Mouse (Mus musculus): ENCODE data around the gene Mcl1. TPM values are rescaled to one million over a fixed set of nuclear protein-coding genes. Genes with fewer than 3 reads are reported as not detected.

Gene Mcl1
- polyA plus RNA-seq, 1 experiment from 2014 or later: 46.3 TPM

DNA sequence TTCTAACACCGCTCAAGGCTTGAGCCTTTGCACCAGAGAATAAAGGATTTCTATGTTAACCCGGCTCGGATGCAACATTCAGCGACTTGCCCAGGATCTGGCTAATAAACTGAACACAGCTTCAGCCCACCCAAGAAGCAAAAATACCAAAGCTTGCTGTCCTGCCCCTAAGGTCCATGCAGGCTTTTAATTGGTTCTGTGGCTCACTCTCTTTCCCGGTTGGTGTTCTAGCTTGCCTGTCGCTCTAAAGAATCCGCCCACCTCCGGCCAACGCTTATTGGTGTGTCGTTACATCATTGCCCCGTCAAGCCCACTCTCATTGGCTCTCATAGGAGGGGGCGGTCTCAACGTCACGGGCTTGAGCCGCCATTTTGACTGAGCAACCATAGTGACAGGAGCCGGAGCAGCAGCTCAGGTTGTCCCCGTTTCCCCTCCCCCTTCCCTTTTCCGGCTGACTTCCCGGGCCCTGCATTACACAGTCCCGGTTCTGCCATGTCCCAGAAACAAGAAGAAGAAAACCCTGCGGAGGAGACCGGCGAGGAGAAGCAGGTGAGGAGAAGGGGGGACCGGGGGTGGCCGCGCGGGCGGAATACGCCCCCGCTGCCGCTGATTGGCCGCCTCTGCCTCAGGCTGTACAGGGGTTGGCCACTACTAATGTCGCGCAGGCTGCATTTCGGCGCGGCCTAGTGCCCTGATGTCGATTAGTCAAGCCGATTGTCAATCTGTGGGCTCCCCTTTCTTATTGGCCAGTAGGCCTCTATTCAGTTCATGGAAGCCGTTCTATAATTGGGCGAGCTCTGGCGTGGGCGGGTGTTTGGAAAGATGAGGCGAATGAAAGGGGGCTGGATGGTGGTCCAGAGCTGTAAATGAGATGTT is 33.7 kb upstream of the Mcl1 start, which contains the start of gene Ensa:
TSS of gene Ensa (plus strand) at position 366 of the 876 bp plus-strand sequence.
- whole genome bisulfite sequencing (ENCODE audit: insufficient replicate concordance): under 1% methylated on average over 44 of the region's 44 CpGs
- Histone ChIP-seq H3K4me3 (ENCODE audit: low read depth, low read length) (peak within 1 kb of the TSS; percentile 79), H3K27ac (ENCODE audit: low read depth, low read length) (peak within 1 kb of the TSS; percentile 76), H3K4me1 (ENCODE audit: control insufficient read depth, insufficient read depth, low read length) (peaks cover 7% of the 10 kb centered on the region), H3K4me2 (peak within 1 kb of the TSS; percentile 80), H3K9me3 (replicated peaks; ENCODE audit: control insufficient read depth, low read length) (no peaks in the 10 kb centered on the region), H3K36me3 (ENCODE audit: control insufficient read depth, insufficient read depth, low read length) (peaks cover 30% of the 10 kb centered on the region), H3K9ac (ENCODE audit: low read depth, low read length) (peak within 1 kb of the TSS; percentile 79), H3K27me3 (ENCODE audit: control insufficient read depth, insufficient read depth, low read length) (no peaks in the 10 kb centered on the region)
- ATAC-seq (replicated peaks; ENCODE audit: insufficient number of reproducible peaks, low FRiP score, low TSS enrichment): peak; percentile 99

DNA sequence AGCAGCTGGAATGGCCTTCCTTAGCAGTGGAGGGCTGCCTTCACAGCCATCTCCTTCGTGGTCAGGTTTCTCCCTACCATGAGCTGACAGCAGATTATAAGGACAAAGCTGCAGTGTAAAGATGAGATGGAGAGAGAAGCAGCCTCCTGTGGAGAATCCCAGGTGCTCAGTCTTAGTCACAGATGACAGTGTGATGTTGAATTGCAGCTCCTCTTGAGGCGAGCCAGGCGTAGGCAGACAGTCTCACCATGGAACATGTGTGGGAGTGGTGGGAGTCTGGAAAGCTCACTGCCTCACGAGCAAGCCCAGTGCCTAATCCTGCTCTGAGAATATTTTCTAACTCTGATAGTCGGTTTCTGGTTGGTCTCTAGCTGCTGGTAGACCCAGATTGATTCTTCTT is 30.8 kb upstream of the Mcl1 start:
- Histone ChIP-seq H3K4me3 (ENCODE audit: low read depth, low read length) (no peak overlapping the region), H3K36me3 (ENCODE audit: control insufficient read depth, insufficient read depth, low read length) (peaks cover 45% of the 10 kb centered on the region), H3K27ac (ENCODE audit: low read depth, low read length) (no peak overlapping the region), H3K4me1 (ENCODE audit: control insufficient read depth, insufficient read depth, low read length) (peaks cover 12% of the 10 kb centered on the region), H3K27me3 (ENCODE audit: control insufficient read depth, insufficient read depth, low read length) (no peaks in the 10 kb centered on the region), H3K9me3 (replicated peaks; ENCODE audit: control insufficient read depth, low read length) (no peaks in the 10 kb centered on the region), H3K9ac (ENCODE audit: low read depth, low read length) (no peak overlapping the region), H3K4me2 (no peak overlapping the region)
- ATAC-seq (replicated peaks; ENCODE audit: insufficient number of reproducible peaks, low FRiP score, low TSS enrichment): no peak
- WGBS (ENCODE audit: insufficient replicate concordance): 83% methylated on average over 5 of the region's 5 CpGs

DNA sequence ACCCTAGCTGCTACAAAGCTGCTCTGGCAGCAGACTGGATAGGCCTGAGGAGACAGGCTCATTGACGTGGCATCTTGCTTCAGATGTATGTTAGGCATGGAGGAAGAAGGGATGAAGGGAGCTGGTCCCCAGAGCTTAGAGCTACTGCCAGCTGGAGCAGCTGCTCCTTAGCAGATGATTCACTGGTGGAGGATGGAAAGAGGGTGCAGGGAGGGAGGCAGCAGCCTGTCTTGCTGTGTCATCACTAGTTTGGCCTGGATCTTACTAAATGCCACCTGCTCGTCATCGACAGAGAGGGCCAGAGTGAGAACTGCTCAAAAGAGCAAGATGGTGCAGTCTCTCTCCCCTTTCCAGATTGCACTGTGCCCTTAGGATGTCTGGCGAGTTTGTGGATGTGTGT is 28.8 kb upstream of the Mcl1 start:
- ATAC-seq (replicated peaks; ENCODE audit: insufficient number of reproducible peaks, low FRiP score, low TSS enrichment): no peak
- Histone ChIP-seq H3K27me3 (ENCODE audit: control insufficient read depth, insufficient read depth, low read length) (no peaks in the 10 kb centered on the region), H3K9me3 (replicated peaks; ENCODE audit: control insufficient read depth, low read length) (no peaks in the 10 kb centered on the region), H3K36me3 (ENCODE audit: control insufficient read depth, insufficient read depth, low read length) (peaks cover 51% of the 10 kb centered on the region), H3K4me2 (no peak overlapping the region), H3K4me1 (ENCODE audit: control insufficient read depth, insufficient read depth, low read length) (peaks cover 12% of the 10 kb centered on the region), H3K9ac (ENCODE audit: low read depth, low read length) (no peak overlapping the region), H3K27ac (ENCODE audit: low read depth, low read length) (no peak overlapping the region), H3K4me3 (ENCODE audit: low read depth, low read length) (no peak overlapping the region)
- WGBS (ENCODE audit: insufficient replicate concordance): 75% methylated on average over 4 of the region's 4 CpGs

DNA sequence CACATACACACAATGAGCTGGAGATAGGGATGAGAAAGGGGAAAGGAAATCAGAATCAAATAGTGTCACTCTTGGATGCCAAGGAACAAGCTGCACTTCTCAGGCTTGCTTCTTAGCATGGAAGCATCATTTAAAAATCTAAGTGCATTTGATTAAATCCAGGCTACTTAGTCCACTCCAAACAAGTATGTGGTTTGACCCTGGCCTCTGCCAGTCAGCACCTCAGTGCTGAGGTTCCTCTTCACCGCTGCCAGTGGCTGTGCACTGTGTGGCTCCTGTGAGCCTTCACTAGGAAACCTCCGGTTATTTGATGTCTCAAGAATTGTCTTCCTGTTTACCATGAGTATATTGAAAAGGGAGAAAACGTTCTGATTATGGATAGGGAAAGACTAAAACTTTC is 27.7 kb upstream of the Mcl1 start:
- H3K4me3 ChIP-seq (ENCODE audit: low read depth, low read length): no peak overlapping the region
- no peak overlapping the region for H3K27ac ChIP-seq (ENCODE audit: low read depth, low read length)
- H3K36me3 ChIP-seq (ENCODE audit: control insufficient read depth, insufficient read depth, low read length): peaks cover 51% of the 10 kb centered on the region
- H3K9me3 ChIP-seq (replicated peaks; ENCODE audit: control insufficient read depth, low read length): no peaks in the 10 kb centered on the region
- H3K27me3 ChIP-seq (ENCODE audit: control insufficient read depth, insufficient read depth, low read length): no peaks in the 10 kb centered on the region
- peaks cover 9% of the 10 kb centered on the region; the same call in 1 of the 2 replicates for H3K4me1 ChIP-seq (ENCODE audit: control insufficient read depth, insufficient read depth, low read length)
- WGBS (ENCODE audit: insufficient replicate concordance): 81% methylated on average over 3 of the region's 3 CpGs
- H3K9ac ChIP-seq (ENCODE audit: low read depth, low read length): no peak overlapping the region
- no peak overlapping the region for H3K4me2 ChIP-seq
- no peak for ATAC-seq (replicated peaks; ENCODE audit: insufficient number of reproducible peaks, low FRiP score, low TSS enrichment)

DNA sequence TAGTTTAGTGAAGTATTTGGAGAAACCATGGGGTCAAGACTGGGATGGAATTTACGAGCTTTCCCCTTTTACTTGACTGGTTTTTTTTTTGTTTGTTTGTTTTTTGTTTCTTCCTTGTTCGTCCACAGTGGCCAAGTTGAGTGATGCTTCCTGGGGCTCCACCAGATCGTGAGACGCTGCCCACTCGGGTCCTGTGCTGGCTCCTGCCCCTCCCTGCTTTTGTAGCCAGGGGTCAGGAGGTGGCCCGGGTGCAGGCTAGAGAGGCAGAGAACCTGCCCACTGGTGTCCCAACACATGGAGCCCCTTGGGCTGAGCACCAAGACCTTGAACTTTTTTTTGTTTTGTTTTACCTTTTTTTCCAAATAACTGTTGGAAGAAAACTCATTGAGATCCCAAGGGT is 27.3 kb upstream of the Mcl1 start:
- WGBS (ENCODE audit: insufficient replicate concordance): 77% methylated on average over 6 of the region's 6 CpGs
- Histone ChIP-seq H3K9ac (ENCODE audit: low read depth, low read length) (no peak overlapping the region), H3K4me1 (ENCODE audit: control insufficient read depth, insufficient read depth, low read length) (peaks cover 6% of the 10 kb centered on the region; the same call in 1 of the 2 replicates)

DNA sequence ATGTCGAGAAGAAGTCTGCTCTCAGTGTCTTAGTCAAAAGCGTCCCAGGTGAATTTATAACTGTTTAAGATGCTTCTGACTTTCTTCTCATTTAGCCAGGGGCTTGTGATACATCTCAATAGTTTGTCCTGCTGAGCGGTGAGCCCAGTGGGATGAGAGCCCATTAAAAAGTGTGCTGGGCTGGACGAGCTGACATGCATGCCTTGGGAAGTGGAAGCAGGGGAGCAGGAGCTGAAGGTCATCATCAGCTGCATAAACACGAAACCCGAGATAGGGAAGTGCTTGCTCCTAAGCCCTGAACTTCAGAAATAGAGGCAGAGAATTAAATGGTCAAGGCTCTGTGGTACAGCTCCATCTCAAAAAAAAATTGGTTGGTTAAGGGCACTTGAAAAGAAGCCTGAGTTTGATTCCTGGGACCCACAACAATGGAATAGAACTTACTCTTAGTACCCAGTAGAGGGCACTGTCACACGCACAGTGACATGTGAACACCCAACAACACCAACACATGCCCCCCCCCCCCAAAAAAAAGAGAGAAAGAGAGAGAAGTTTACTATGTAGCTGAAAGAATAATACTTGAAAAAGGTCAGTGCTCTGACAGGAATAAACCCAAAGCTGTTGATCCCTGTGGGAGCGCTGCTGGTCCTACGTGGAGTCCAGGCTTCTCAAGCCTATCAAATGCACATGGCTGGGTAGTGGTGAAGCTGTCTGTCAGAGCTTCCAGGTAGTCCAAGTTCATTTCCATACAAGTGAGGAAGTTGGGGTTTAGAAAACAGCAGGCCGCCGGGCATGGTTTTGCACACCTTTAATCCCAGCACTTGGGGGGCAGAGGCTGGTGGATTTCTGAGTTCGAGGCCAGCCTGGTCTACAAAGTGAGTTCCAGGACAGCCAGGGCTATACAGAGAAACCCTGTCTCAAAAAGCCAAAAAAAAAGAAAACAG is 25.7 kb upstream of the Mcl1 start:
- no peak for ATAC-seq (replicated peaks; ENCODE audit: insufficient number of reproducible peaks, low FRiP score, low TSS enrichment)
- Histone ChIP-seq H3K9me3 (replicated peaks; ENCODE audit: control insufficient read depth, low read length) (no peaks in the 10 kb centered on the region), H3K27me3 (ENCODE audit: control insufficient read depth, insufficient read depth, low read length) (no peaks in the 10 kb centered on the region), H3K4me3 (ENCODE audit: low read depth, low read length) (no peak overlapping the region), H3K27ac (ENCODE audit: low read depth, low read length) (peak overlapping the region; percentile 29; the same call in 1 of the 2 replicates), H3K9ac (ENCODE audit: low read depth, low read length) (0 out of 2 replicates have a peak overlapping the region, but pooled peaks have one; percentile 46), H3K4me2 (no peak overlapping the region), H3K36me3 (ENCODE audit: control insufficient read depth, insufficient read depth, low read length) (peaks cover 40% of the 10 kb centered on the region), H3K4me1 (ENCODE audit: control insufficient read depth, insufficient read depth, low read length) (peaks cover 5% of the 10 kb centered on the region; the same call in 1 of the 2 replicates)
- 69% methylated on average over 12 of the region's 12 CpGs for WGBS (ENCODE audit: insufficient replicate concordance)

More for the DNA sequence above, 27.3 kb upstream of the Mcl1 start:
- no peaks in the 10 kb centered on the region for H3K27me3 ChIP-seq (ENCODE audit: control insufficient read depth, insufficient read depth, low read length)
- peaks cover 51% of the 10 kb centered on the region for H3K36me3 ChIP-seq (ENCODE audit: control insufficient read depth, insufficient read depth, low read length)
- H3K4me3 ChIP-seq (ENCODE audit: low read depth, low read length): no peak overlapping the region
- H3K4me2 ChIP-seq: no peak overlapping the region
- H3K9me3 ChIP-seq (replicated peaks; ENCODE audit: control insufficient read depth, low read length): no peaks in the 10 kb centered on the region
- no peak for ATAC-seq (replicated peaks; ENCODE audit: insufficient number of reproducible peaks, low FRiP score, low TSS enrichment)
- H3K27ac ChIP-seq (ENCODE audit: low read depth, low read length): 0 out of 2 replicates have a peak overlapping the region, but pooled peaks have one; percentile 6

DNA sequence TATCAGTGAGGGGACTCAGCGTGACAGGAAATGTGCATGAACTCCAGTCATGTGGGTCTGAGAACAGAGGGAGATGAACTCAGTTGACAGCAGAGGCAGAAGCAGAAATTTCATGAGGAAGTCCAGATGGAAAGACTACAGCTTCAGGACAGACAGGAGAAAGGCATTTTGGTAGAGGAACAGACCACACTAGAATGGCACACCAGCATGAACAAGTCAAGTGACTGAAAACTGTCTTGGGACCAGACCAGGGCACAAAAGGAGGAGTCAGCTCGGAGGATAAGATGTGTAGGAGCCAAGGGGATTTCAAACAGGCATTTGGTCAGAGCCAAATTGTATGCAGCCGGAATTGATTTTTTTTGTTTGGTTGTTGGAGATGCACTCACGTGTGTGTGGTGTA is 23.0 kb upstream of the Mcl1 start:
- no peaks in the 10 kb centered on the region for H3K9me3 ChIP-seq (replicated peaks; ENCODE audit: control insufficient read depth, low read length)
- H3K4me1 ChIP-seq (ENCODE audit: control insufficient read depth, insufficient read depth, low read length): peaks cover 5% of the 10 kb centered on the region; the same call in 1 of the 2 replicates
- H3K27me3 ChIP-seq (ENCODE audit: control insufficient read depth, insufficient read depth, low read length): no peaks in the 10 kb centered on the region
- ATAC-seq (replicated peaks; ENCODE audit: insufficient number of reproducible peaks, low FRiP score, low TSS enrichment): no peak
- 68% methylated on average over 4 of the region's 4 CpGs for WGBS (ENCODE audit: insufficient replicate concordance)
- H3K9ac ChIP-seq (ENCODE audit: low read depth, low read length): no peak overlapping the region
- H3K36me3 ChIP-seq (ENCODE audit: control insufficient read depth, insufficient read depth, low read length): peaks cover 21% of the 10 kb centered on the region
- no peak overlapping the region for H3K4me3 ChIP-seq (ENCODE audit: low read depth, low read length)
- no peak overlapping the region for H3K4me2 ChIP-seq
- H3K27ac ChIP-seq (ENCODE audit: low read depth, low read length): no peak overlapping the region

DNA sequence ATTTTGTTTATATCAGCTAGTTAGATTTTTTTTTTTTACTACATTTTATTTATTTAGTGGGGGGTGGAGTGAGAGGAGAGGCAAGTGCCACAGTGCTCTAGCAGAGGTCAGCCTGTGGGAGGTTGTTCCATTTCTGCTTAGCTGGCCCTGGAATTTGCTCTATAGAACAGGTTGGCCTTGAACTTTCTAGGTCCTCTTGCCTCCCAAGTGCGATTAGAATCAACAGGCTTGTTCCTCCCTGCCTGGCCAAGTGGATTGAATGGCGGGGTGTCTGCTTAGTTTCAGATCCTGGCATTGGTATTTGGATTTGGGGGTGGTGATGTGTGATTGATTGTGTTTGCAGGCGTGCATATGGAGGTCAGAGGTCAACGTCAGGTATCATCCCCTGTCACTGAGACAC is 22.5 kb upstream of the Mcl1 start:
- Histone ChIP-seq H3K4me2 (no peak overlapping the region), H3K36me3 (ENCODE audit: control insufficient read depth, insufficient read depth, low read length) (peaks cover 17% of the 10 kb centered on the region), H3K9ac (ENCODE audit: low read depth, low read length) (no peak overlapping the region), H3K4me1 (ENCODE audit: control insufficient read depth, insufficient read depth, low read length) (peaks cover 5% of the 10 kb centered on the region; the same call in 1 of the 2 replicates), H3K9me3 (replicated peaks; ENCODE audit: control insufficient read depth, low read length) (no peaks in the 10 kb centered on the region), H3K4me3 (ENCODE audit: low read depth, low read length) (no peak overlapping the region), H3K27me3 (ENCODE audit: control insufficient read depth, insufficient read depth, low read length) (no peaks in the 10 kb centered on the region), H3K27ac (ENCODE audit: low read depth, low read length) (no peak overlapping the region)
- ATAC-seq (replicated peaks; ENCODE audit: insufficient number of reproducible peaks, low FRiP score, low TSS enrichment): no peak
- WGBS (ENCODE audit: insufficient replicate concordance): 69% methylated on average over 4 of the region's 4 CpGs

All from heart, embryonic 11.5 days (tissue).